Mouse (Mus musculus) heart, adult 2 months (tissue): Measurements from ENCODE around the gene Myo10.

Source experiments
- CTCF ChIP-seq: fragments of 200-600 bp; IDR thresholded peaks from 2 replicates; pipeline ENCODE4 v1.8.1; 2022; ENCODE audit warnings: antibody characterized with exemption, mild to moderate bottlenecking, moderate library complexity
- EP300 ChIP-seq: fragments of 200-500 bp; IDR thresholded peaks from 2 replicates; pipeline ENCODE4 v1.6.1; 2011; ENCODE audit warnings: low read depth, low read length, control low read depth; ENCODE audit not compliant: insufficient read depth
- POLR2A ChIP-seq: fragments of 200-500 bp; IDR thresholded peaks from 2 replicates; pipeline ENCODE4 v1.6.1; 2011; ENCODE audit warnings: mild to moderate bottlenecking, low read depth, low read length, control low read depth; ENCODE audit not compliant: insufficient read depth

DNA sequence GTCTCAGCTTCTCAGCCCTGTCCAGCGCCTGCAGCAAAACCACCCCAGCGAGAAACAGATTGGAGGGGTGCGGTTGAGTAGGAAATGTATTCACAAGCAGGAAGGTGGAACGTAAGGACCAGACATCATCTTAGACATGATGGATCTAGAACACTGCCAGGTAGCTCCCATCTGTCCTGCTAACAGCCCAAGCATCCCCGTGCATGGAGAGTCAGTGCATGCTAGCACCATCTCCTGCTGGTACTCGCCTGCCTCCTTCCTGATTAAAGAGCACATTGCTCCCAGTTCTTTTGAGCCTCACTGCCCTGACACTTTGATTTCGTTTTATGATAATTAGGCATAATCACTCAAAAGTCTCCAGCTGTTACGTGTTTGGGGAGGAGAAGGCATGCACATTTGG is 96.9 kb downstream of the Myo10 start:
- TF ChIP-seq POLR2A (no peak), CTCF (no peak), EP300 (no peak)
